Mouse (Mus musculus): ENCODE data around the gene Chmp6. TPM values are rescaled to one million over a fixed set of nuclear protein-coding genes. Genes with fewer than 3 reads are reported as not detected.

Gene Chmp6
- polyA plus RNA-seq, 1 experiment: 64.9 TPM

- H3K79me3 ChIP-seq (ENCODE audit: low read depth): peaks cover 96% of the 10 kb centered on the region
- H3K4me3 ChIP-seq (ENCODE audit: insufficient read depth, poor library complexity, severe bottlenecking): no peak overlapping the region
- H3K27me3 ChIP-seq (ENCODE audit: control insufficient read depth, insufficient read depth, insufficient read length): no peaks in the 10 kb centered on the region
- peaks cover 100% of the 10 kb centered on the region for H3K79me2 ChIP-seq (ENCODE audit: control insufficient read depth, insufficient read depth)
- H3K36me3 ChIP-seq (ENCODE audit: control insufficient read depth, insufficient read depth): peaks cover 40% of the 10 kb centered on the region
- no peak for TF ChIP-seq MYOD1 (IDR thresholded peaks at IDR 0.05; ENCODE audit: control insufficient read depth, insufficient read length, low read depth)
- TF ChIP-seq MAX (IDR thresholded peaks at IDR 0.05): no peak
- no peak for TF ChIP-seq USF1 (IDR thresholded peaks at IDR 0.05; ENCODE audit: low read depth)
- TF ChIP-seq FOSL1 (IDR thresholded peaks at IDR 0.05; ENCODE audit: insufficient read depth, low read length, poor library complexity, severe bottlenecking): no peak
- no peak for TF ChIP-seq CTCF (IDR thresholded peaks at IDR 0.05; ENCODE audit: control insufficient read depth, insufficient read depth, insufficient read length)
- TF ChIP-seq CEBPB (IDR thresholded peaks at IDR 0.05; ENCODE audit: low read depth): no peak
- no peak for TF ChIP-seq MYOG (IDR thresholded peaks at IDR 0.05; ENCODE audit: control insufficient read depth, extremely low read depth, insufficient read length)
- H3ac ChIP-seq (ENCODE audit: control insufficient read depth, insufficient read length, low read depth): no peak overlapping the region
These were observed 41.0 kb downstream of the Chmp6 start for GRCm38 (mm10) chr11:119954233-119954632.

- TF ChIP-seq MYOG (IDR thresholded peaks at IDR 0.05; ENCODE audit: control insufficient read depth, extremely low read depth, insufficient read length) (no peak), MYOD1 (IDR thresholded peaks at IDR 0.05; ENCODE audit: control insufficient read depth, insufficient read length, low read depth) (no peak), MAX (IDR thresholded peaks at IDR 0.05) (no peak), USF1 (IDR thresholded peaks at IDR 0.05; ENCODE audit: low read depth) (no peak), CTCF (IDR thresholded peaks at IDR 0.05; ENCODE audit: control insufficient read depth, insufficient read depth, insufficient read length) (no peak), FOSL1 (IDR thresholded peaks at IDR 0.05; ENCODE audit: insufficient read depth, low read length, poor library complexity, severe bottlenecking) (no peak), CEBPB (IDR thresholded peaks at IDR 0.05; ENCODE audit: low read depth) (no peak)
- peaks cover 46% of the 10 kb centered on the region for H3K36me3 ChIP-seq (ENCODE audit: control insufficient read depth, insufficient read depth)
- H3ac ChIP-seq (ENCODE audit: control insufficient read depth, insufficient read length, low read depth): no peak overlapping the region
- H3K79me2 ChIP-seq (ENCODE audit: control insufficient read depth, insufficient read depth): peaks cover 100% of the 10 kb centered on the region
- no peaks in the 10 kb centered on the region for H3K27me3 ChIP-seq (ENCODE audit: control insufficient read depth, insufficient read depth, insufficient read length)
- peaks cover 95% of the 10 kb centered on the region for H3K79me3 ChIP-seq (ENCODE audit: low read depth)
- H3K4me3 ChIP-seq (ENCODE audit: insufficient read depth, poor library complexity, severe bottlenecking): no peak overlapping the region
These were observed 41.6 kb downstream of the Chmp6 start for GRCm38 (mm10) chr11:119954749-119955337.

GRCm38 (mm10) chr11:119955432-119955831 is 42.2 kb downstream of the Chmp6 start:
- no peaks in the 10 kb centered on the region for H3K27me3 ChIP-seq (ENCODE audit: control insufficient read depth, insufficient read depth, insufficient read length)
- no peak overlapping the region for H3ac ChIP-seq (ENCODE audit: control insufficient read depth, insufficient read length, low read depth)
- peaks cover 99% of the 10 kb centered on the region for H3K79me2 ChIP-seq (ENCODE audit: control insufficient read depth, insufficient read depth)
- no peak overlapping the region for H3K4me3 ChIP-seq (ENCODE audit: insufficient read depth, poor library complexity, severe bottlenecking)
- H3K79me3 ChIP-seq (ENCODE audit: low read depth): peaks cover 90% of the 10 kb centered on the region
- no peak for TF ChIP-seq CTCF (IDR thresholded peaks at IDR 0.05; ENCODE audit: control insufficient read depth, insufficient read depth, insufficient read length)
- TF ChIP-seq MYOG (IDR thresholded peaks at IDR 0.05; ENCODE audit: control insufficient read depth, extremely low read depth, insufficient read length): no peak
- TF ChIP-seq USF1 (IDR thresholded peaks at IDR 0.05; ENCODE audit: low read depth): no peak
- TF ChIP-seq CEBPB (IDR thresholded peaks at IDR 0.05; ENCODE audit: low read depth): no peak
- no peak for TF ChIP-seq MAX (IDR thresholded peaks at IDR 0.05)
- TF ChIP-seq FOSL1 (IDR thresholded peaks at IDR 0.05; ENCODE audit: insufficient read depth, low read length, poor library complexity, severe bottlenecking): no peak
- no peak for TF ChIP-seq MYOD1 (IDR thresholded peaks at IDR 0.05; ENCODE audit: control insufficient read depth, insufficient read length, low read depth)
- H3K36me3 ChIP-seq (ENCODE audit: control insufficient read depth, insufficient read depth): peaks cover 50% of the 10 kb centered on the region

GRCm38 (mm10) chr11:119956590-119956989 is 43.3 kb downstream of the Chmp6 start:
- Histone ChIP-seq H3ac (ENCODE audit: control insufficient read depth, insufficient read length, low read depth) (no peak overlapping the region), H3K4me3 (ENCODE audit: insufficient read depth, poor library complexity, severe bottlenecking) (no peak overlapping the region), H3K36me3 (ENCODE audit: control insufficient read depth, insufficient read depth) (peaks cover 50% of the 10 kb centered on the region), H3K27me3 (ENCODE audit: control insufficient read depth, insufficient read depth, insufficient read length) (no peaks in the 10 kb centered on the region), H3K79me2 (ENCODE audit: control insufficient read depth, insufficient read depth) (peaks cover 98% of the 10 kb centered on the region), H3K79me3 (ENCODE audit: low read depth) (peaks cover 79% of the 10 kb centered on the region)
- TF ChIP-seq MYOG (IDR thresholded peaks at IDR 0.05; ENCODE audit: control insufficient read depth, extremely low read depth, insufficient read length) (no peak), MYOD1 (IDR thresholded peaks at IDR 0.05; ENCODE audit: control insufficient read depth, insufficient read length, low read depth) (no peak), CEBPB (IDR thresholded peaks at IDR 0.05; ENCODE audit: low read depth) (no peak)

GRCm38 (mm10) chr11:119958856-119959255 is 45.6 kb downstream of the Chmp6 start:
- Histone ChIP-seq H3K79me2 (ENCODE audit: control insufficient read depth, insufficient read depth) (peaks cover 95% of the 10 kb centered on the region), H3K36me3 (ENCODE audit: control insufficient read depth, insufficient read depth) (peaks cover 70% of the 10 kb centered on the region), H3K27me3 (ENCODE audit: control insufficient read depth, insufficient read depth, insufficient read length) (no peaks in the 10 kb centered on the region), H3K79me3 (ENCODE audit: low read depth) (peaks cover 57% of the 10 kb centered on the region), H3K4me3 (ENCODE audit: insufficient read depth, poor library complexity, severe bottlenecking) (no peak overlapping the region), H3ac (ENCODE audit: control insufficient read depth, insufficient read length, low read depth) (no peak overlapping the region)
- TF ChIP-seq MYOD1 (IDR thresholded peaks at IDR 0.05; ENCODE audit: control insufficient read depth, insufficient read length, low read depth) (no peak), MAX (IDR thresholded peaks at IDR 0.05) (no peak), CTCF (IDR thresholded peaks at IDR 0.05; ENCODE audit: control insufficient read depth, insufficient read depth, insufficient read length) (no peak), USF1 (IDR thresholded peaks at IDR 0.05; ENCODE audit: low read depth) (no peak), MYOG (IDR thresholded peaks at IDR 0.05; ENCODE audit: control insufficient read depth, extremely low read depth, insufficient read length) (no peak), FOSL1 (IDR thresholded peaks at IDR 0.05; ENCODE audit: insufficient read depth, low read length, poor library complexity, severe bottlenecking) (no peak), CEBPB (IDR thresholded peaks at IDR 0.05; ENCODE audit: low read depth) (no peak)

- Histone ChIP-seq H3K79me3 (ENCODE audit: low read depth) (peaks cover 49% of the 10 kb centered on the region), H3K79me2 (ENCODE audit: control insufficient read depth, insufficient read depth) (peaks cover 95% of the 10 kb centered on the region), H3ac (ENCODE audit: control insufficient read depth, insufficient read length, low read depth) (no peak overlapping the region), H3K36me3 (ENCODE audit: control insufficient read depth, insufficient read depth) (peaks cover 78% of the 10 kb centered on the region), H3K4me3 (ENCODE audit: insufficient read depth, poor library complexity, severe bottlenecking) (no peak overlapping the region), H3K27me3 (ENCODE audit: control insufficient read depth, insufficient read depth, insufficient read length) (no peaks in the 10 kb centered on the region)
- TF ChIP-seq FOSL1 (IDR thresholded peaks at IDR 0.05; ENCODE audit: insufficient read depth, low read length, poor library complexity, severe bottlenecking) (no peak), CTCF (IDR thresholded peaks at IDR 0.05; ENCODE audit: control insufficient read depth, insufficient read depth, insufficient read length) (no peak), MAX (IDR thresholded peaks at IDR 0.05) (no peak), MYOG (IDR thresholded peaks at IDR 0.05; ENCODE audit: control insufficient read depth, extremely low read depth, insufficient read length) (no peak)
These were observed 46.5 kb downstream of the Chmp6 start for GRCm38 (mm10) chr11:119959714-119960113.

All from C2C12 (cell line).